Mouse (Mus musculus) B cell, adult 2 months (primary cell): Measurements from ENCODE around the gene Ppp1r16b.

Experiments used
- DNase-seq, 2 experiments: peaks; one replicate each; pipeline ENCODE4 v3.0.0; 2022

The Ppp1r16b gene

DNA sequence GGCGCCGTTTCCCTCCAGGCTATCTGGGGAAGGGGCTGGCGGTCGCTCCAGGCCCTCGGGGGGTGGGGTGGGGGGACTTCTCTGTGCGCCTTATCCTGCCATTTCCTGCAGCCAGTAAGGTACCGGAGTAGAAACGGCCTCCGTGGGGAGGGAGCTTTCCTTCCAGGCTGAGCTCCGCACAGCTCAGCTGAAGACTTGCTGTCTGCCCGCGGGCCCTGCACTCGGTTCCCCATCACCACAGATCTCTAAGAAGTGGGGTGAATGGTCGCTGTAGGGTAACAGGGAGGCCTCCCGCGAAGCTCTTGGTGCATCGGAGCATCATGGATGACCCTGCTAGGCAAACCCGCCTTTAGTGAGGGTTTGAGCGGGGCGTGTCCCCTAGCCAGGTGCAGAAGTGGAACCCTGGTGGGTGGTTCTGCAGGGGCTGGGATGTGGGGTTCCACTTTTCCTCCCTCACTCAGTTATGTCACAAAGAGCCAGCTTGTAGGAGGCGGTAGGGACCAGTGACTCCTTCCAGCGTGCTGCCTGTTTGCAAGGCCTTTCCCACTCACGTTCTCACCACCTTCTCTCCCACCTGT is 3.3 kb downstream of the Ppp1r16b start:
- peak; percentile 46 to 54 for DNase-seq

DNA sequence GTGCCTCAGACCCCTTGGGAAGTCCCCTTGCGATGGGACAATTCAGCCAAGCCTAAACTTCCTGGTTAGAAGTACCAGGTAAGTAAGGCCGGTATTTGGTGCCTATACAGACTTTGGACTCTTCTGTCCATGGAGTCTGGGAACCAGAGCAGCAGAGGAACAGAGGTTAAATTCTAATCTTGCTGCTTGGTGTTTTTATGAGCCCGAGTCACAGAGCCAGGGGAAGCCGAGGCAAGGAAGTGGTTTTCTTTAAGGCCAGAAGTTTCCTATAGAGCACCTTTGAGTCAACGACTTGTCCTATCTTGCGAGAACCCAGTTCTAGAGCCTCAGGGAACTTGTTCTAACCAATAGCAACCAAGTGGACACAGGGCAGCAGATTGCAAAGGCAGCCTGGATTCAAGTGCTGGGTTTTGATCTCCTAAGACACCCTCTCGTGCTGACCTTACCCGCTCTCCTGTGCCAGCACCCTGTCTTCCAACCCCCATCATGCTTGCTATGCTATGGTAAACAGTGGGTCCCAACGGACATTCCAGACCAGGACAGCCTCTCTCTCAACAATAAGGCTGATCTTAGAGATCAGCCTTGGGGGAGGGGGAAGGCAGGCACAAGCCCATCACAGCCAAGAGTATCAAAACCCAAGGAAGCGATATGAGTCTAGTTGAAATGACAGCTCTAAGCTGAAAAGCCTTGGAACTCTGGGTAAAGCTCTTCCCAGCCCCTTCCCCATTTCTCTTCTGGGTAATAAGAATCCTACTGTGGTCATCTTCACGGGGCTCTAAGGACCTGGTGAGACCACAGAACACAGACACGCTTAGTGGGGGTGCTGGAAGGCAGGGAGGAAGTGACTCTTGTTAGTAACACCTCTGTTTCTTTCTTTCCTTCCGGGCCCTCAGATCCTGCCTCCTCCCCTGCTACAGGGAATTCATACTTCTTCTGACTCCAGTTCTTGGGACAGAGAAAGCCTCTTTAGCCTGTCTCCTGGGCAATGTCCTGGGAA is 4.3 kb downstream of the Ppp1r16b start:
- peak; percentile 44 to 53 for DNase-seq

DNA sequence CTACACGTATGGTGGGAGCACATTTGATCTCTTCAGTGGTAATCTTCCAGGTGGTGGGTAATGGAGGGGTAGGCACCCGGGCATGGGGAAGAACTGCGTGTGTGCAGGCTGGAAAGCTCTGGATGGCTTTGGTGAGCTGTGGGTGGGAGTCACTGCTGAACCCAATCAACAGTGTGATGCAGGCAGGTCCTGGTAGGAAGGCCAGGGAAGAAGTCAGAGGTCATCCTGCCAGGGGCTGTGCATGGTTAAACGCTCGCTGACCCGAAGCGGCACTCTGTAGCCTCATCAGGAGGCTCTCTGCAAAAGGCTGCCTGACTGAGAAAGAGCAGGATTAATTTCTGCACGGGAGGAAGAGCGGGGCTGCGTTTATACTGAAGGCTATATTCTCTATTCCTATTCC is 5.4 kb downstream of the Ppp1r16b start:
- DNase-seq, result no peak

DNA sequence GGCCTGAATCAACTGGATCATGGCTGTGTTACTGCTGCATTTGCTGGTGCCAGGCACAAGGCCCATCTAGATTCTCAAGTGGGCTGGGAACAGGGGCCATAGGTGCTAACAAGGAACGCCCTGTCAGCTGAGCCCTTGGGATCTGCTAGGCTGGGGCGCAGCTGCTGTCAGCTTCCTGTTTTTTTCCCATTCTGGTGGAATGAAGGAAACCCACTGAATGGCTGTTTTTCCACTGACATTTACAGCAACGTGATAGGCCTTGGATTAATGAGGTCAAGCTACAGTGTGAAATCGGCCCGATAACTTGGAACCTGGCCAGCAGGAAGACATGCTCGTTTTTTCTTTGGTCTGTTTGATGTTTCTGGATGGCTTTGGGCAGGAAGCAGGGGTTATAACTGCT is 7.6 kb downstream of the Ppp1r16b start:
- peak in 1 of 2 experiments; percentile 21 for DNase-seq

DNA sequence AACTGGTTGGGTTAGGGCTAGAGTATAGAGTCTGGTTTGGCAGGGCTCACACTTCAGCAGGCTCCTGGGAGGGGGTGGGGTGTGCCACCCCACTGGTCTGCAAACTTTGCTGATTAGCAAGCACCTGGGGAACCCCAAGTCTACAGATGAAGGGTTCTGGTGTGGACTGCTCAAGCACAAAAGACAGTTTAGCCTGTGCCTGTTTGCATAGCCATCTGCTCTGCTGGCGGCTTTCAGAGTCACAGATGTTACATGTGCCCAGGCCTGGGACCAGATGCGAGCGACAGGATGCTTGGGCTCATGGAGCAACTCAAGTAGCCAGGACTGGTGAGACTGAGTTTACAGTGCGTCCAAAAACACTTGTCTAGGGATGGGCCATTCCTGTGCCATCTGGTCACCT is 8.3 kb downstream of the Ppp1r16b start:
- DNase-seq, result peak; percentile 73 to 78

DNA sequence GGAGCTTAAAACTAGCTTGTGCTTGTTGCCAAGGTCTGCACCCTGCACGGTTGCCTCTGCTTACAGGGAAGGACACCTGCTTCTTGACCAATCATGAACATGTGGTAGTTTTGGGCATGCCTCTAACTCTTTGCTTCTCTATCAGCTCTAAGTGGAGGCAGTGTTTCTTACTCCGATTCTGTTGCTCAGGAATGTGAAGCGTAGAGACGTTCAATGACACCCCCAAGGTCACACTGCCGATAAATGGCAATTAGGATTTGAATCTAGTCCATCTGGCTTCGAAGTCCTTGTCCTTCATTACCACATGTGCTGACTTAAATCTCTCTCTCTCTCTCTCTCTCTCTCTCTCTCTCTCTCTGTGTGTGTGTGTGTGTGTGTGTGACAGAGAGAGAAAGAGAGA is 8.9 kb downstream of the Ppp1r16b start:
- DNase-seq, result no peak

DNA sequence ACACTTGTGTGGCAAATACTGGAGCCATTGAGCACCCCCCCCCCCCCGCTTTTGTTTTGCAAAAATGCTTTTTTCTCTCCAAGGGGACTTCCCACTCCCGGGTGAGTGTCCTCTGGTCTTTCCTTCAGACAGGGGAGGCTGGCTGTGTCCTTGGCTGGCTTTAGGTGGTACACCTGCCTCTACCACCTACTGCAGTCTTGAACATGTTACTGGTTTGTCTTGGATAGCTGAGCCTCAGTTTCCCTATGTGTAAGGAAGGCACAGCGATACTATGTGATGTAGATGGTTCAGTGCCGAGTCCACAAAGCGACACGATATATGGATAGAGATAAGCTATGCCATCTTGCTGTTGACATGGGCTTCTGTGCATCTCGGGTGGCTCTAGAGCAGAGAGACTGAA is 9.6 kb downstream of the Ppp1r16b start:
- no peak for DNase-seq

DNA sequence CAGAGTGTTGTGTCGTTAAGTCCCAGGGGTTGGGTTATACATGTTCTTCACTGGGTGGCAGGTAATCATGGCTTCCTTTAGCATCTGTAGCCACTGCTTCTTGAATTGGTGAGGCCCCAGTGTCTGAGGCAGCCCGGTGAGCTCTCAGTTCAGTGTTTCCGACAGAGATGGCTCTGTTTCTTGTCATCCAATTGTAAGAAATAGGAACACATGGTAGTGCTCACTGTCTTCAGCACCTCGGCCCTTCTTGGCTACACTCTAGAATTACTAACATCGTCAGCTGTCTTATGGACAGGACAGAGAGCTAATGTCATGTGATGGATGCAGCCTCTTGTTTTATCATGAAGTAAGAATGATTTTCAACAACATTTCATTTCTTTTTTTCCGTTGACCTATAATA is 10.0 kb downstream of the Ppp1r16b start:
- no peak for DNase-seq

DNA sequence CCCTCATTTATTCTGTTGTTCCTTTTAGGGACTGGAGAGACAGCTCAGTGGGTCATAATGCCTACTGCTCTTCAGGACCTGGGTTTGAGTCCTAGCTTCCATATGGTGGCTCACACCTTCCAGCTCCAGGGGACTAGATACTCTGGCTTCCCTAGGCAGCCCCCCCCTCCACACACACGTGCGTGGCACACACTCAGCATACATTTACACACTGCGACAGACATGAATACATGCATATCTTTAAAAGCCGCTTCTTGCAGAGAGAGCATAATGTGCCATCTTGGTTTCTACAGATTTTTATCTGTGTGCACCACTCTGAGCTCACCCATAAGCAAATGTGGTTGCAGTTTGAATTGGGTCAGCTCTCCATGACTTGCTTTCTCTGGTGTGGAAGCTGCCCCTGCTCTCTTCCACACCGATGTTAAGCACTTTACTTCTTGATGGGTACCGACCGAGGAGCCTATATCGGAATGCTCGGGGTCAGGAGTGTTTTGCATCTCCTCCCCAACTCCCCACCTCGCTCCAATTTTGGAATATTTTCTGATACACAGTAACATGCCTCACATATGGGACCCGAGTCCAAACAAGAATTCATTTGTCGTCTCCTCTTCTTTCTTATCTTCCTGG is 10.8 kb downstream of the Ppp1r16b start:
- DNase-seq, result no peak

DNA sequence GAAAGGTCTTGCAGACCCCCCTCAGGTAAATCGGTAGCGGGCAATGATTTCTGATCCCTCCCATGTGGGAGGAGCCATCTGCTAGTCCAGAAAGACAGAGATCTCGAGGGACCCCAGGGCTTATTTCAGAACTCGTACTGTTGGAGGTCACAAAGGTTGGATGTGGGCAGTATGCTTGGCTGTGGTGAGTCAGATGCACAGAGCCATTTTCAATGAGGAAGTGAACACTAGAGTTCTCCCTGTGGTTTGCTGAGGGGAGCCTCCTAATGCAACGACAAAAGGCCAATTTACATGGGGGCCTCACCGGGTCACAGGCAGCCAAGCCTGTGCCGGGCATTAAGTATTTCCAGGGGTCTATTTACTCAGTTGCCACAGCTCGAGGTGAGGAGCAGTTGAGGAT is 12.7 kb downstream of the Ppp1r16b start:
- DNase-seq, result peak; percentile 64 to 68

DNA sequence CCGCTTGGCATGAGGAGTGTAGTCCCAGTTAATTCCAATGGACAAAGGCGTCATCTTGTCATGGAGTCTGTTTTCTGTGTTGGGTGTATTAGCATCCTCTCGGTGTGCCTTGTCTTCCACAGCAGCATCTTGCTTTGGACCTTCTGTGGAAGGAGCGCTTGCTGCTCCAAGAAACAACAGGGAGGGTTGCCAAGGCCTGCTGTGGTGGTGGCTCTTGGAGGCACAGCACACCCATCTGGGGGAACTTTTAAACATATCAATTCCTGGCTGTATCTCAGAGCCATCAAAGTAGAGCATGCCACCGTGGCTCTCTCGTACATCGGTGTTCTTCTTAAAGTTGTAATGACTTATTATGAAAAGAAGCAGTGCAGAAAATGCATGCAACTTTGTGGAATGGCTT is 13.9 kb downstream of the Ppp1r16b start:
- no peak for DNase-seq

DNA sequence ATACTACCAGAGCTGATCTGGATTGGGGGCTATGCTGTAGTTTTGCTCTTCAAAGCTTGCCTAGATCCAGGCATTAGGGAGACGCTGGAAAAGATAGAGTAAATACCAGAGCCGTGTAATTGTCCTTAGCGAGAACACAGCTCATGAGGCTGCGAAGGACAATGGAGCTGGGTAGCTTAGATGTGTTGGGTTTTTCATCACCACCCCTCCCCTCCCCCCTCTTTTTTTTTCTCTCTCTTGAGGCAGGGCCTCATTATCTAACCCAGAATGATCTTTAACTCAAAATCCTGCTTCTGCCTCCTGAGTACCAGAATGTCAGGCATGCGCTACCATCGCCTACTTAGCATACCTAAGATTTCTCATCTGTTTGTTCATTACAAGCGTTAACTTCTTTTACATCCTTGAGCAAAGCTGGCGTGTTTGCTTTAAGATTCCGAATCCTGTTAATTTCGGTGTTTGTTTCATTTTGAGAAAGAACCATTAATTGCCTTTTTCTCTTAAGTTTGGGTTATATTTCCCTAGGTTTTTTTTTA is 15.2 kb downstream of the Ppp1r16b start:
- no peak for DNase-seq

DNA sequence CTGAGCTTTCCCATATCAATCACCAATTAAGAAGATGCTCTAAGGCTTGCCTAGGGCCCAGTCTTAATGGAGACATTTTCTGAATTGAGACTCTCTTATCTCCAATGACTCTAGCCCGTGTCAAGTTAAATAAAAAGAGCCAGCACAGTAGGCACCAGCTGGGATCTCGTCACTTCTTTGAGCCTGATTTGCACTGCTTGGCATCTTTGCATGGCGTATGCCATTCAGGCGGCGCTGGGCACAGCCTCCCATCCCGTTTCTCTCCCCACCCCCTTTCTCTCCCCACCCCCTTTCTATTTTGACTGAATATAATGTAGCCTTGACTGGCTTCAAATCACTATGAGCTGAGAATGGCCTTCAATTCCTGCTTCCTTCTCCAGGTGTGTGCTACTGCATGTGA is 16.5 kb downstream of the Ppp1r16b start:
- no peak for DNase-seq

DNA sequence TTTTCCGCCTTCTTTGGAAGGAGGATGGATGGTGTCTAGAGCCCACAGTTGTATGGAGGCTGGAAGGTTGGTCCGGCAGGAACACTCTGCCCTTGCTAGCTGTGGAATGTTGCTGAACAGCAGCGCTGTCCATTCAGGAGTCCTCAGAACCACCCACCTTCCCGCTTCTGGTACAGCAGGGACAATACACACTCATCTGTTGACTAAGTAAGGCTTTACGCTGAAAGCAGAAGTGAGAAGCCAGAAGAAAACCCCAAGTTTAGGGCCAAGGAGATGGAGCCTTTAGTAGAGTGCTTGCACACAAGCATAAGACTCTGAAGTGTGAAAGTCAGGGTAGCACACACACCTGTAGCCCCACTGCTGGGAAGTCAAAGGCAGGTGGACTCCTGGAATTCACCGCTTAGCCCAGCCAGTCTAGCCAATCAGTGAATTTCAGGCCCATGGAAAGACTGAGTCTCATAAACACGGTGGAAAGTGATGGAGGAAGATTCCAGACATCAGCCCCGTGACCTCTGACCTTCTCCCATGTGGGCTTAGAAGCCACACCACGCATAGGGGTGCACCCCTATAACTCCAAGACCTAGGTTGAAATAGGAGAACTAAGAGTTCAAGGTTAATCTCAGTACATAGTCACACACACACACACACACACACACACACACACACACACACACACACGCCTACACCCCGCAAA is 17.3 kb downstream of the Ppp1r16b start:
- DNase-seq, result peak; percentile 63 to 70

DNA sequence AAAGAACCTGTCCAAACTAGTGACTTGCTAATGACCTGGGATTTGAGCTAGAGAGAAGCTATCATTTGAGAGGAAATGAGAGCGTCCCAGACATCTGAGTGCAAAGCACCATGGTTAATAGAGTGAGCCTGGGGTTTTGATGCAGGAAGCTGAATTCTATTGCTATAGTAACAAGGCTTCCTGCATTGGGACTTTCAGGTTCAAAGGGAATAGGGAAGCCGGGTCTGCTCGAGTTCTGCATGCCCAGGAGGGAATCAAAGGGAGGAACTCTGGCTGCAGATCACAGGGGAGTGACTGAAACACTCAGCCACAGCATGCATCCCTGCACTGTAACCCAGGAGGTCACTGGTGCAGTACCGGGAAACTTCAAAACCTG is 17.8 kb downstream of the Ppp1r16b start:
- peak in 1 of 2 experiments; percentile 36 for DNase-seq

DNA sequence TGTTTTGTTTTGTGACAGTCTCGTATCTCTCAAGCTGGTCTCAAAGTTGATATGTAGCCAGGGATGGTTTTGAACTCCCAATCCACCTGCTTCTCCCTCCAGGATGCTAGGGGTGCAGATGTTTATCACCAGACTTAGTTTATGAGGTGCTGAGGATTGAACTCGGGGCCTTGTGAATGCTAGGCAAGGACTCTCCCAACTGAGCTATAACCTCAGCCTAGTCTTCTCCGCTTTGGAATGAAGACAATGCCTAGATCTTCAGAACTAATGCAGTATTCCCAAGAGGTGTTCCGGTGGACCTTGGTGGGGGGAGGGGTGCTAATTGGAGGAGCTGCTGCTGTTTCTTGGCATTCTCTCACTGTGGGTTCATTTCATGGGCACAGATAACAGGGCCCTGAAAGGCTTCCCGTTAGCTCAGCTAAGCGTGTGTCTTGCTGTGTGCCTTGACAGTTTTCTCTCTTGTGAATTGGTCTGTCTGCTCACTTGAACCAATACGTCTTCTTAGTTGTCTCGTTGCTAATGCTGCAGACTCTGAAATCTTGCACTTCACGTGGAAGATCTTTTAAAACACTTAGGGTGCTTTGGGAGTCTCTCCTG is 19.1 kb downstream of the Ppp1r16b start:
- DNase-seq, result no peak

DNA sequence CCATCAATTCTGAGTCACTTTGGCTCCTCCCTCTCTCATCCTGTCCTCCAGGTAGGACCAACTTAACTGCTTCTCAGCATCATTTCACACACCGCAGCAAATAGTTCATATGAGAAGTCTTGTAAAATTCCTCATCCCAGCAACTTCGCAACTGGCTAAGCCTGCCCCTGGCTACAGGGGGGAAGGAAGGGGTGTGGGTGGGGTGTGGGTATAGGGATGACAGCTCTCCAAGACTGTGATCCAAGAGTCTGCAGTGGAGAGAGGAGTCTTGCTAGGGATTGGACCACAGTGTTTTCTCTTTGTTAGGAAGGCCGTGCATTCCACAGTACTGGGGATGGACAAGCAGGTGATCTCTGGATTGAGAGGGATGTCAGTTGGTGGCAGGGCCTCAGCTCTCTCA is 19.7 kb downstream of the Ppp1r16b start:
- no peak for DNase-seq

DNA sequence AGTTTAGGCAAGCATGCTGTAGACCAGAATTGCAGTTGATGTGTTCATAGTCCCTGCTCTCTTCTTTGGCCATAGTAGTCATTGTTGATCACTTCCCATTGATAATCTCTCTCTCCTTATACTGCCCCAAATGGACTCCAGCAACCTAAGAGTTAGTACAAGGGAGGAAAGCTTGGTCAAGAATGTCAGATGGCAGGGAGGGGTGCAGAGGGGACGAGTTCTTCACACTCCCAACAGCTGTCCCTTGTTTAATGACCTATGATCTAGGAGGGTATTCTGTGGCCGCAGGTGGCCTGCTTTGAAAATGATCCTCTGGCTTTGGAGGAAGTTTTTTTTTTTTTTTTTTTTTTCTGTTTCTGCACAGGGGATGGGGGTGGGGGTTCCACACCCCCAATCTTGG is 21.2 kb downstream of the Ppp1r16b start:
- no peak for DNase-seq

DNA sequence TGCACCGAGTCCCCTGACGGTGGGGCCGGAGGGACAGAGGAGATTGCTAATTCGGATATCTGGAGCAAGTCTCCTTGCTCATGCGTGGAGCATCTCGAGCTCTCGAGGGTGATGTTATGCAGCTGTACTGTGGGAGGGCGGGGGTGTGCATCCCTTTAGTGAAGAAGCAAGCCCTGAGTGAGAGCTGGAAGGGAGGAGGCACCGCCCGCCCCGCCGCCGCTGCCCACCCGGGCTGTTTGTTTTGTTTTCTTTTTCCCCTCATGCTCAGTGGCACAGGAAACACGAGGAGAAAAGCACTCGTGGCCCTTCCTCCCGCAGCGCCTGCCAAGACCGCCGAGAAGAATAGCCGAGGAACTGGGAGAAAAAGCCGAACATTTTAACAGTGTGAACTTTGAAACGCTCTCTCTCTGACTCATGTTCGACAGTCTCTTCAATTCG is 22.6 kb downstream of the Ppp1r16b start:
- DNase-seq, result peak; percentile 50 to 60

DNA sequence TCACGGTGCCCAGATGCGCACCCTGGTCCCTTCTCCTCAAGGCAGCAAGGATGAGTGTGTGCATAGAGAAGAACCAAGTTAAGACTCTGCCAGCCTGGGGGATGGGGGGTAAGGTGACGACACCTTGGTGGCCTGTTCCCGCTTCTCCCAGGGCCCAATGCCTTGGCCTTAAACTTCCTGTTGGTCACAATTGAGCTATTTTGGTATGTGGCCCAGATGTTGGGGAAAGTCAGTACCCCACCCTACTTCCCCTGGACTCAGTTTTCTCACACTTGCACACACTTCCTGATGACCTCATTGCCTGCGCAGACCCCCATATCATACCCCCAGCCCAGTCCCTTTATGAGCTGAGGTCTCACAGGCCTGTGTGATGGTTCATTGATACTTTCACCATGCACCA is 23.9 kb downstream of the Ppp1r16b start:
- no peak for DNase-seq

DNA sequence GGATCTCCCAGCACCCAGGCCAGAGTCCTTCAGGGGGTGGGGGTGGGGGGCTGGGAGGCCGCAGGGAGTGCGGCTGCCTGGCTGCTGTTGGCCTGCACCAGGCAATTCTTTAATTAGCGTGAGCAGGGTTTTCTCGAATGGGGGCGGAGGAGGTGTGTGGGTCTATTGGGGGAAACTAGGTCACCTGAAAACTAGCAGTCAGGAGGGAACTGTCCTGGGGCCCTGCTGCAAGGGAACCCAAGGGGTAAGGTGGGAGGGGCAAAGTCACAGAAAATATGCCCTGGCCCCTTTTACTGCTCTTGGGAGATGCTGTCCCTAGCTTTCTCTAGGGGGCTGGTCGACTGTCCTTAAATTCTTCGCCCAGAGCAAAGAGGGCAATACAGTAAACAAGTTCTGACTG is 24.4 kb downstream of the Ppp1r16b start:
- no peak for DNase-seq

DNA sequence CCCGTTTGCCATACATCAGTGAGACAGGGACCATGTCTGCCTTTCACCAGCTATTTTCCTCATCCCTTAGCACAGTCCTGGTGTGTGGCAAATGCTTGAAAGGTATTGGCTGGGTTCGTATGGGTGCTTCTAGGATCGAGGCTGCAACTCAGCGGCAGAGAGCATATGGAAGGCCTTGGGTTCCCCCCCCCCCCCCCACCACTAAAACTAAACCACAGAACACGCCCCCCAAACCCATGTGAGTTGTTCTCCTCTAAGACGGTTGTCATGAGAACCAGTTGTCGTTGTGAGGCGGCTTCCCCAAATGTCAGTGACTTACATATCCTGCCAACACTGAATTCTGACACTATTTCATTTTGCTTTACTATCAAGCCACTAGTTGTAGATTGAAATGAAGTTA is 24.9 kb downstream of the Ppp1r16b start:
- peak; percentile 75 to 82 for DNase-seq

DNA sequence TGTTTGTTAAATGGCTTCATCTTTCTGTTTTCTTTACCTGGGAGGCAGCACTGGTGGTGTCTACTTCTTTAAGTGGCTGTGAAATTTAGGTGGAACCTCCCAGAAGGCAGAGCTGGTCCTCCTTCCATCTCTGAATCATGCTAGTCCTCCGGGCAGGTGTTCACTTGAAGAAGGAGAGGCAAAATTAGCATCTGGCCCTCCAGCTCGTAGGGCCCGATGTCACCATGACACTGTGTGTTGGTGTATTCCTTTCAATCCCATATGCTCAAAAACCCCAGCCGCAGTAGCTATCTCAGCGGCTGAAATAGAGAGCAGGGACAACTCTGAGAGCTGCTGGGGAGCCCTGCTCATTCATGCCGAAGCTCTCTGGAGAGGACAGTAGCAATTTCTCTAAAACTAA is 27.0 kb downstream of the Ppp1r16b start:
- DNase-seq, result no peak
